Mouse (Mus musculus) limb, embryonic 13.5 days (tissue): Measurements from ENCODE around the gene Vmn2r88. TPM values are rescaled to one million over a fixed set of nuclear protein-coding genes. Genes with fewer than 3 reads are reported as not detected.
"Not testable (repeated sequence)": the region's sequence is repeated elsewhere in the genome, so short reads cannot be mapped to it uniquely, and the experiment has no call there.

Source experiments
- ATAC-seq: fragments of 200-750 bp; cut with Nextera tagmentation; 2 replicates; pipeline ENCODE4 v1.8.0; 2017; ENCODE audit warnings: low read depth, moderate number of reproducible peaks, moderate TSS enrichment; ENCODE audit not compliant: low FRiP score
- H3K27ac ChIP-seq: fragments of 300-500 bp; sonication (generic); 2 replicates; pipeline ENCODE4 v1.5.1; 2015; ENCODE audit warnings: inconsistent platforms, mild to moderate bottlenecking, moderate library complexity
- H3K27me3 ChIP-seq: fragments of 300-500 bp; sonication (generic); 2 replicates; pipeline ENCODE4 v1.6.1; 2015; ENCODE audit warnings: mild to moderate bottlenecking, inconsistent platforms
- H3K36me3 ChIP-seq: fragments of 300-500 bp; sonication (generic); 2 replicates; pipeline ENCODE4 v1.6.1; 2015; ENCODE audit warnings: inconsistent platforms, mild to moderate bottlenecking, moderate library complexity
- H3K4me1 ChIP-seq: fragments of 300-500 bp; sonication (generic); 2 replicates; pipeline ENCODE4 v1.6.1; 2015; ENCODE audit warnings: inconsistent platforms
- H3K4me2 ChIP-seq: fragments of 300-500 bp; sonication (generic); replicated peaks from 2 replicates; pipeline ENCODE4 v1.6.1; 2015; ENCODE audit warnings: inconsistent platforms, mild to moderate bottlenecking, moderate library complexity
- H3K4me3 ChIP-seq: fragments of 300-500 bp; sonication (generic); 2 replicates; pipeline ENCODE4 v1.5.1; 2015; ENCODE audit warnings: moderate library complexity, mild to moderate bottlenecking, inconsistent platforms
- H3K9ac ChIP-seq: fragments of 300-500 bp; sonication (generic); 2 replicates; pipeline ENCODE4 v1.6.1; 2015; ENCODE audit warnings: mild to moderate bottlenecking, inconsistent platforms
- H3K9me3 ChIP-seq: fragments of 300-500 bp; sonication (generic); 2 replicates; pipeline ENCODE4 v1.6.1; 2016; ENCODE audit warnings: inconsistent platforms
- WGBS: fragments of 180-500 bp; shearing (Covaris S2); methylation state at CpG from one replicate; pipeline ENCODE4 v1.1.7; 2015; 5-methylcytosine and 5-hydroxymethylcytosine counted together
- polyA plus RNA-seq: library from polyadenylated mRNA; unstranded; fragments of >200 nt; fragmentation: Nextera tagmentation; extraction: Ambion mirVana; gene quantifications from 2 replicates; pipeline ENCODE4 v1.2.1, GENCODE M21; 2015

Gene Vmn2r88
- not detected in 2 replicates for polyA plus RNA-seq

DNA sequence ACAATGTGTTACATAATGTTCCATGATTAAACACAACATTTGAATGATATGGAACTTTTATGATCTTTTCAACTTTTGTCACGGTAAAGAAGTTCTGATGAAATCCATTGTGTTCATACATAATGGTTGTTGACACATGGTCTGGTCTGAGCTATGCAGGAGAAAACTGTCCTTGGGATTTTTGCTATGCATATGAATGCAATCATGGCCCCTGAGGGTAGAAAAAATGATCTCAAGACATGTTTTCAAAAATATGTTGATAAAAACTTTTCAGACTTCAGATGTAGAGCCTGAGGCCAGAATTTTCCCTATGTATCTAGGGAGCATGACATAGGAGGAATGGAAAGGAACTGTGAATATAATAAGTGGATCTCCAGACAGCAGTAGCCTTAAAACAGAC, at the start of gene Vmn2r88:
Vmn2r88 (plus strand) TSS at position 301 of the 400 bp plus-strand sequence.
- no peaks in the 10 kb centered on the region for H3K27me3 ChIP-seq
- no peaks in the 10 kb centered on the region for H3K36me3 ChIP-seq
- H3K4me3 ChIP-seq, result no peak within 1 kb of the TSS
- H3K9me3 ChIP-seq, result no peaks in the 10 kb centered on the region
- no peak for ATAC-seq
- 81% methylated on average over 1 of the region's 1 CpGs for WGBS
- H3K4me2 ChIP-seq, result no peak within 1 kb of the TSS
- H3K4me1 ChIP-seq, result no peaks in the 10 kb centered on the region
- no peak within 1 kb of the TSS for H3K27ac ChIP-seq
- no peak within 1 kb of the TSS for H3K9ac ChIP-seq

DNA sequence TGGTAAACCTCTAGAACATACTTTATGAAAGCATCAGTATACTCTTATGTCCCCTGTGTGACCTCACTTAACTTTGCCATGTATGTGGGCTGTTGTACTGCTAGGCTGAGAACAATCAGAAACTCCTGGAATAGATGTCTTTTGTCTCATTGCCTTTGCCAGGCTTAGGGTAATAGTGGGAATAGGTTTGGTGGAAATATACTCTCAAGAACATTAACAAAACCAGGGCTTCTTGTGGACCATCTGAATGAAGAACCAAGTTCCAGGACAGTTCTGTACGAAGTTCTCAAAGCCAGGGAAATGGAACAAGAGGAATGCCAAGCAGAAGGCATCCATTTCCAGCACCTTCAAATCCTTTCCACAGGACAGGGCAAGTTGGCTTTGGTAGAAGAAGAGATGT, 49.2 kb upstream of the Vmn2r88 start, which contains the start of gene Gm7247:
Gm7247 (plus strand) TSS at position 301 of the 400 bp plus-strand sequence.
- Histone ChIP-seq H3K36me3 (no peaks in the 10 kb centered on the region), H3K4me2 (no peak within 1 kb of the TSS), H3K9me3 (no peaks in the 10 kb centered on the region), H3K27ac (no peak within 1 kb of the TSS), H3K4me3 (no peak within 1 kb of the TSS), H3K9ac (no peak within 1 kb of the TSS), H3K27me3 (peaks cover 23% of the 10 kb centered on the region), H3K4me1 (no peaks in the 10 kb centered on the region)
- no peak for ATAC-seq
- WGBS, result 86% methylated on average over 1 of the region's 1 CpGs

- Histone ChIP-seq H3K4me1 (no peaks in the 10 kb centered on the region), H3K4me3 (no peak overlapping the region), H3K9ac (no peak overlapping the region), H3K4me2 (no peak overlapping the region), H3K27me3 (no peaks in the 10 kb centered on the region), H3K27ac (no peak overlapping the region), H3K36me3 (no peaks in the 10 kb centered on the region), H3K9me3 (peaks cover 22% of the 10 kb centered on the region)
- 95% methylated on average over 20 of the region's 20 CpGs for WGBS
- ATAC-seq, result no peak
These were observed 27.8 kb upstream of the Vmn2r88 start for GRCm38 (mm10) chr14:51382805-51383204.

DNA sequence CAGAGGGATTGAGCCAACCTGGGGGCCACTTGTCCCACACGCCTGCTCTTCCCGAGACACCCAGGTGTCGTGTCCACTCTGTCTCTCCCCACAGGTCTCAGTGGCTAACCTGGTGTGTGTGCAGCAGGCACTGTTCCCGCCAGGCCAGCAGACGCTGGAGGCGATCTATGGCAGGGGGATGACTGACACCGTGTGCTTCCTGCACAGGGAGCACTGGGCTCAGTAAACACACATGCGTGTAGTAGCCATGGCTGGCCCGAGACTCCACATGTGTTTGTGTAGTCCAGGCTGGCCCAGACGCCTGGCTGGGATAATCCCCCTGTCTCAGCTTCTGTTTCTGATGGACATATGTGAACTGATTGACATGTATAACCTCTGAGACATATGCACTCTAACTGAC, 26.3 kb upstream of the Vmn2r88 start:
- H3K9me3 ChIP-seq, result peaks cover 25% of the 10 kb centered on the region
- no peaks in the 10 kb centered on the region for H3K4me1 ChIP-seq
- no peaks in the 10 kb centered on the region for H3K27me3 ChIP-seq
- no peak overlapping the region for H3K27ac ChIP-seq
- no peak overlapping the region for H3K4me2 ChIP-seq
- 95% methylated on average over 10 of the region's 10 CpGs for WGBS
- no peak overlapping the region for H3K9ac ChIP-seq
- no peak for ATAC-seq
- H3K4me3 ChIP-seq, result no peak overlapping the region
- H3K36me3 ChIP-seq, result no peaks in the 10 kb centered on the region

- no peak overlapping the region for H3K4me3 ChIP-seq
- H3K27ac ChIP-seq, result no peak overlapping the region
- peaks cover 25% of the 10 kb centered on the region for H3K9me3 ChIP-seq
- 92% methylated on average over 4 of the region's 4 CpGs for WGBS
- no peak overlapping the region for H3K4me2 ChIP-seq
- no peaks in the 10 kb centered on the region for H3K36me3 ChIP-seq
- ATAC-seq, result no peak
- no peaks in the 10 kb centered on the region for H3K4me1 ChIP-seq
- H3K27me3 ChIP-seq, result no peaks in the 10 kb centered on the region
- H3K9ac ChIP-seq, result no peak overlapping the region
These were observed 24.9 kb upstream of the Vmn2r88 start for GRCm38 (mm10) chr14:51385741-51386140.

GRCm38 (mm10) chr14:51387768-51388167, 22.9 kb upstream of the Vmn2r88 start:
- H3K4me2 ChIP-seq, result no peak overlapping the region
- peaks cover 23% of the 10 kb centered on the region for H3K9me3 ChIP-seq
- ATAC-seq, result no peak
- WGBS, result 92% methylated on average over 8 of the region's 8 CpGs
- H3K27me3 ChIP-seq, result no peaks in the 10 kb centered on the region
- no peak overlapping the region for H3K9ac ChIP-seq
- no peak overlapping the region for H3K4me3 ChIP-seq
- H3K4me1 ChIP-seq, result no peaks in the 10 kb centered on the region
- no peaks in the 10 kb centered on the region for H3K36me3 ChIP-seq
- no peak overlapping the region for H3K27ac ChIP-seq

GRCm38 (mm10) chr14:51388222-51388621, 22.4 kb upstream of the Vmn2r88 start:
- Histone ChIP-seq H3K9me3 (peaks cover 19% of the 10 kb centered on the region), H3K9ac (no peak overlapping the region), H3K27me3 (no peaks in the 10 kb centered on the region), H3K27ac (no peak overlapping the region), H3K4me2 (no peak overlapping the region), H3K36me3 (no peaks in the 10 kb centered on the region), H3K4me3 (no peak overlapping the region), H3K4me1 (no peaks in the 10 kb centered on the region)
- ATAC-seq, result no peak
- 94% methylated on average over 9 of the region's 9 CpGs for WGBS

GRCm38 (mm10) chr14:51423885-51424284, 13.3 kb downstream of the Vmn2r88 start:
- no peak for ATAC-seq
- Histone ChIP-seq H3K4me2 (no peak overlapping the region), H3K27me3 (no peaks in the 10 kb centered on the region), H3K36me3 (no peaks in the 10 kb centered on the region), H3K27ac (no peak overlapping the region), H3K9me3 (no peaks in the 10 kb centered on the region; the same call in 1 of the 2 replicates), H3K4me3 (no peak overlapping the region), H3K9ac (no peak overlapping the region), H3K4me1 (no peaks in the 10 kb centered on the region)
- 46% methylated on average over 2 of the region's 2 CpGs for whole genome bisulfite sequencing

DNA sequence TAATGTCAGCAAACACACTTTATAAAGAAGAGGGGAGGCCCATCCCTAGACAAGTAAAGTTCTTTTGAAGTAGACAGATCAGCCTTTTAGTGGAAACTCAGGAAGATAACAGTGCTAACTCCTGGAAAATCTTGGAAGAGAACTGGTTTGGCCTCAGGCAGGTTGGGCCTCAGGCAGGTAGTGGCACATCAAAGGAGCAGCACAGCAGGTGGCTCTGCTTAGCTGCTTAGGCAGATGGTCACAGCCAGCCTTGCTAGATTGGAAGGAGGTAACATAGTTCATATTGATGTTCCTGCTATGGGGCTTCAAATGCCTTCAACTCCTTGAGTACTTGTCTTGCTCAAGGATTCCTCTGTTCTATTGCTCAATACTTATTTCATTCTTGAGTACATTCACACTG, 19.5 kb downstream of the Vmn2r88 start:
- H3K9me3 ChIP-seq, H3K4me3 ChIP-seq, H3K9ac ChIP-seq, H3K4me1 ChIP-seq, H3K27ac ChIP-seq, H3K27me3 ChIP-seq, H3K4me2 ChIP-seq, ATAC-seq, H3K36me3 ChIP-seq: not testable (repeated sequence)

DNA sequence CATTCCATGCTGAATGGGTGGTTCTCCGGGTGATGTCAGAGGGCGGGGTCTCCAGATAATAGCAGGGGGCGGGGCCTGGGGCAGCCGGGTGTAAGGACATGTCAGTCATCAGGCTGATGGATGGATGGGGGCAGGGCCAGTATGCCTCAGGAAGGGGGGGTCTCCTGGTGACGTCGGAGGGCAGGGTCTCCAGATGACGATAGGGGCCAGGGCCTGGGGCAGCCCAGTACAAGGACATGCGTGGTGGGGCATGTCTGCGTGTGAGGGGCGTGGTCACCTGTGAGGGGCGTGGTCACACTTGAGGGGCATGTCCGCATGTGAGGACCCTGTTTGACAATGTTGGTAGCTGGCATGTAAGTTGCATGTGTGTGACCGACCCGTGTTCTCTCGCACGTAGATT, 23.9 kb downstream of the Vmn2r88 start:
- no peaks in the 10 kb centered on the region for H3K36me3 ChIP-seq
- no peak overlapping the region for H3K9ac ChIP-seq
- no peak for ATAC-seq
- H3K27me3 ChIP-seq, result no peaks in the 10 kb centered on the region
- H3K4me2 ChIP-seq, result no peak overlapping the region
- H3K4me1 ChIP-seq, result no peaks in the 10 kb centered on the region
- peaks cover 19% of the 10 kb centered on the region for H3K9me3 ChIP-seq
- 90% methylated on average over 16 of the region's 16 CpGs for WGBS
- H3K4me3 ChIP-seq, result no peak overlapping the region
- no peak overlapping the region for H3K27ac ChIP-seq

DNA sequence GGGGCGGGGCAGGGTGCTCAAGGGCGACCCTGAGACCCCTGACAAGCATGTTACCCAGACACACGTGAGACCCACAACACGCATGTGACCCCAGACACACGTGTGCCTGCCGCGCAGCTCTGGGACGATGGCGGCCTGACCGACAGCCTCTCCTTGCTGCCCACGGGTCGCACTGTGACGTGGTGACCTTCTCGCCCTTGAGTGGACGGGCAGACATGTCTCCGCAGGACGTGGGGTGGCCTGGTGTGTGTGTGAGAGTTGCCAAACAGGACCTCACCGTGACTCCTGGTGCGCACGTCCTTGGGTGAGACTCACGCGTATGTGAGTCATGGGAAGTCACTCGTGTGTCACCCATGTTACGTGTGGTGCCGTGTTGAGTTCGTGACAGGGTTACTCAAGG, 24.4 kb downstream of the Vmn2r88 start:
- Histone ChIP-seq H3K27me3 (no peaks in the 10 kb centered on the region), H3K4me1 (no peaks in the 10 kb centered on the region), H3K9me3 (peaks cover 19% of the 10 kb centered on the region), H3K4me2 (no peak overlapping the region), H3K4me3 (no peak overlapping the region), H3K27ac (no peak overlapping the region), H3K9ac (no peak overlapping the region), H3K36me3 (no peaks in the 10 kb centered on the region)
- no peak for ATAC-seq
- WGBS, result 97% methylated on average over 26 of the region's 26 CpGs

GRCm38 (mm10) chr14:51438955-51439354, 28.3 kb downstream of the Vmn2r88 start:
- H3K9ac ChIP-seq, result no peak overlapping the region

DNA sequence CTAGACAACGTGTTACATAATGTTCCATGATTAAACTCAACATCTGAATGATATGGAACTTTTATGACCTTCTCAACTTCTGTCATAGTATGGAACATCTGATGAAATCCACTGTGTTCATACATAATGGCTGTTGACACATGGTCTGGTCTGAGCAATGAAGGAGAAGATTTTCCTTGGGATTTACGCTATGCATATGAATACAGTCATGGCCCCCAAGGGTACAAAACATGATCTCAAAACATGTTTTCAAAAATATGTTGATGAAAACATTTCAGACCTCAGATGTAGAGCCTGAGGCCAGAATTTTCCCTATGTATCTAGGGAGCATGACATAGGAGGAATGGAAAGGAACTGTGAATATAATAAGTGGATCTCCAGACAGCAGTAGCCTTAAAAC, 40.9 kb downstream of the Vmn2r88 start, which contains the start of gene Vmn2r89:
Vmn2r89 (plus strand) TSS at position 301 of the 400 bp plus-strand sequence.
- 86% methylated on average over 2 of the region's 2 CpGs for WGBS
- H3K36me3 ChIP-seq, H3K27ac ChIP-seq, ATAC-seq, H3K4me3 ChIP-seq, H3K4me1 ChIP-seq, H3K9ac ChIP-seq, H3K9me3 ChIP-seq, H3K4me2 ChIP-seq, H3K27me3 ChIP-seq: not testable (repeated sequence)

More at GRCm38 (mm10) chr14:51438955-51439354, 28.3 kb downstream of the Vmn2r88 start:
- Histone ChIP-seq H3K4me1 (no peaks in the 10 kb centered on the region), H3K36me3 (no peaks in the 10 kb centered on the region), H3K4me3 (no peak overlapping the region), H3K27ac (no peak overlapping the region), H3K27me3 (no peaks in the 10 kb centered on the region), H3K4me2 (no peak overlapping the region), H3K9me3 (peaks cover 19% of the 10 kb centered on the region)
- no peak for ATAC-seq
- 76% methylated on average over 4 of the region's 4 CpGs for WGBS
